Mouse (Mus musculus): ENCODE data around the gene Nol4l.

Gene Nol4l

GRCm38 (mm10) chr2:153444254-153445136, 85.3 kb downstream of the Nol4l start:
- DNase-seq (ENCODE audit: low spot score in 2 of 2): peak; percentile 28 to 29

- DNase-seq (ENCODE audit: low spot score in 2 of 2): no peak
Measured at GRCm38 (mm10) chr2:153443434-153444240, 86.1 kb downstream of the Nol4l start.

DNA sequence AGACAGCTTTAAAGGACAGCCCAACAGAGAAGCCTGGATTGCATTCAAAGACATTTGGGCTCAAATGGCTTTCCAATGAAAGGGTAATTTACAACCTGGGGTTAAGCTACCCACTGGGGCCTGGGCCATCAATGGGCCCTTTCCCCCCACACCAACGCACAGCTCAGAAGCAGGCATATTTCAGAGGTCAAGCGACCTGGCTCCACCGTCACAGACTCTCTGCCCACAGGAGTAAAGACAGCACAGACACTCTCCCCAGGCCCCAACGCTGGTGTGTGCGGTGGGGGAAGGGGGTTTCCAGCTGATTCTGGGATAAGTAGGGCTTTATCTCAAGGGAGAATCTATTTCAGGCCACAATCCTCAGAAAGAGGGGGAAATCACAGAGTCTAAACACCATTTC, 87.1 kb downstream of the Nol4l start:
- no peak for DNase-seq (ENCODE audit: low spot score in 2 of 2)

GRCm38 (mm10) chr2:153441228-153441627, 88.5 kb downstream of the Nol4l start:
- DNase-seq (ENCODE audit: low spot score in 2 of 2): no peak

DNA sequence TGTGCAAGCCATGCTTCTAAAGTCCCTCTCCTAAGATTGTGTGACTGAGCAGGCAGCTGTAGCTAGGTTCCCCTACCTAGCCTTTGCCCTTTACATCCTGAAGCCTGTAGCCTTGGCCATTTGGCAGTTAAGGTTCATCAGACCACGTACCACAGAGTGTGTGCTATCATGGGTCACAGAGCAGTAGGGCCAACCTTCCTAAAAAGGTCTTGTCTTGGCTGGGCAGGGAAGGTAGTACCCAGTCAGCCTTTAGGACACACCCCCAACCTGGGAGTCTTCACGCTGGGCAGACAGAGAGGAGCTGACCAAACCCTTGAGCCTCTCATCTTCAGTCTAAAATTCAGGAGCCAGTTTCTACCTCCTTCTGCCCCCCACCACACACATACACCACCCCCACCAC, 89.0 kb downstream of the Nol4l start:
- no peak for DNase-seq (ENCODE audit: low spot score in 2 of 2)

DNA sequence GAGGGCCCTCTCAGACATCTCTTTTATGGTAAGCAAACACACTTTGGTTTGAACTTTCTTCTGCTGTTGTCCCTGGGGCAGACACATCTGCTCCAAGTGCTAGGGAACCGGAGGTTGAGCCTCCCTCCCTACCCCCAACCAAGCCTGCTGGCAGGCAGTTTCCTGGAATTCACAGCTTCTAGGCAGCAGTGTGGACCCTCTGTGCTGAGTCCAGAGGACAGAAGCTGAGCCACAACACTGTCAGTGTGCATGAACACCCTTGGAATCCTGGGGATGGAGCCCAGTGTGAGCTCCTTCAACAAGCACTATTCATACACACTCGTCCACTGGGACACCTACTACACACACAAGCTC, 92.5 kb downstream of the Nol4l start:
- DNase-seq (ENCODE audit: low spot score in 2 of 2): no peak

DNA sequence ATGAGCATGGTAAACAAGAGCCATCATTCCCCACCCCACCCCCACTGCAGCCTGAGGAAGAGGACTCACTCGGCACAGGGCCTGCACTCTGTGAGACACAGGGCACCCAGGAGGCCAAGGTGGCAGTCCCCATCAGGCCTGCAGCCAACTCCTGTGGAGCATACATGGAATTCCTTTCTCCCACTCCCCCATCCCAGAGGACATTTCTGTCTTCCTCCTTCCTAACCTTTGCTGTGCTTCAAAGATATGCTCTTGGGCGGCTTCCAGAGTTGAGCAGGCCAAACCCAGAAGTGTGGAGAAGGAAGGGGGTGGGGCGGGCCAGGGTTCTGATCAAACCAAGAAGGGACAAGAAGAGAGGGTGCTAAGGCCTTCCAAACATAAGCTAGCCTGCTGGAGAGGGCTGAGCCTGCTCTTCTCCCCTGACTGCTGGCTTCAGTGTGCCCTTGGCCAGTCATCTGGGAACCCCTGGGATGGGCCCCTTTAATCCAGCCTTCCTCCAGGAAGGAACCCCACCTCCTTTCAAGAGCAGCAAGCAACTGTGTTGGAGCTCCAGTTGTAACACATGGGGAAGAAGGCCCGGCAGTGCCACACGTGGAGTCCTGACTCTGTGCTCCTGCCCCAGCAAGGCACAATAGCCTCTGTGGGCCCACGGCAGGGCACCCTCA, 93.0 kb downstream of the Nol4l start:
- no peak for DNase-seq (ENCODE audit: low spot score in 2 of 2)

DNA sequence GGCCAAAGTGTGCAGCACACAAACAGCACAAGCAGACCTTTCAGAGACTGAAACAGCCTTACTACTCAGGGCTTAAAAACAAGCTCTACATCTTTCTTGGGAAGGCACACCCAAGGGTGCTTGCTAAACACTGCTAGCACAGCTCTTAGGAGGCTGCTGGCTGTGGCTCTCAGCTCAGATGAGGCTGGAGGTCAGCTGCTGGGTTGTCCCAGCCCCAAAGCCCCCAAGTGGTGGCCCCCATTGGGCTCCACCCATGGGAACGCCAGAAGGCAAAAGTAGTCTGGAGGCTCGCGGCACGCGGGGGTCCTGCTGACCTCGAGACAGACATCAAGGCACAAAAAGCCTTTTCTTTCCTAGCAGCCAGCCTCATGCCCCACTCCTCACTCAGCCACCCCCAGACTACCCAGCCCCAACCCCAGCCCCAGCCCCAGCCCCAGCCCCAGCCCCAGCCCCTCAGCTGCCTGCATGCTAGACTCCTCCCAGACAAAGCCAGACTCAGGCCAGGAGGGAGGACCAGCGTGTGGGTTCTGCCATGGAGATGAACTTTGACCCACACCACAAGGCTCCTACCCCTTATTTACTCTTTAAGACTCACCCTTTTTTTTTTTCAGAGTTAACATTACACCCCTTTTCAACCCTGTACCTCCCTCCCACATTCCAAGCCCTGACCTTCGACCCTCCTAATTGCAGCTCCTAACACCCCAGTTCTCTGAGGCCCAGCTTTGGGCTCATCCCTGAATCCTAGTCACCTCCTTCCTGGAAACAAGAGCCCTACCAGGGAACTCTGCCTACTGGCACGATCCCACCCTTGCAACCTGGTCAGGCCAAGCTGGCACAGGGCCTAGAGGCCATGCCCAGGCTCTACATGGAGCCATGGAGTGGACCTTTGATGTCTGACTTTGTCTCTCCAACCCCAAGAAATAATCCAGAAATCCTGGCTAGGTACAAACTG, 94.6 kb downstream of the Nol4l start:
- DNase-seq (ENCODE audit: low spot score in 2 of 2): no peak

DNA sequence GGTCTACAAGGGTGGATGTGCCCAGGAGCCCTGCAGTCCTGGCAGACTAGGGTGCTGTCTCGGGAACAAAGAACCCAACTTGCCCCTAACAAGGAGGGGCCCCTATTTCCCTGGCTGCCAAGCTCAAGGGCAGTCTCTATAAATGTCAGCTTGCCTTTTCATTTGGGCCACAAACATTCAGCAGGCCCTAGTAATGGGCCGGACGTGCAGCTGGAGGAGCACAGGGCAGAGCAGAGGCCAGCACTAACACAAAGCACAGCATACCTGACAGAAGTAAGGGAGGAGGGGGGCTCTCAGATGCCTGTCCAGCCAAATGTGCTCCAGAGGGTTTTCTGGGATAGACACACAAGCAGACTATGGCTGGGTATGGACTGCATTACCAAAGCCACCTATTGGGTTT, 95.9 kb downstream of the Nol4l start:
- no peak for DNase-seq (ENCODE audit: low spot score in 2 of 2)

DNA sequence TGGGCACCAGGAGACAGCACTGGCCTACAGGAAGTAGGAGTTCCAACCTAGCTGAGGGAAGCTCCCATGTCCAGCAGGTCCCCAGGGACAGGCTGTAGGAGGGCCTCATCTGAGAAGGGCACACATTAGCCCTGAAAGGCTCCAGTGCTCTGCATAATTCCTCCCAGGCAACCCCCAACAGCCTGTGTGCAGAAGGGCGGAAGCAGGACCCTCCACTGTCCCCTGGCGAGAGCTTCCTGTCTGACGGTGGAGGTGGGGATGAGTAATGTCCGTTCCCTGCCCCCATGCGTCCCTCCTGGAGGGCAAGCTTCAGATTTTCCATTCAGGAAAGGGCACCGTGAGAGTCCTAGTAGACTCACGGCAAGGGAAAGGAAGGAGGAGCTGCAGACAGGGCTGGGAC, 97.3 kb downstream of the Nol4l start:
- DNase-seq (ENCODE audit: low spot score in 2 of 2): no peak

DNA sequence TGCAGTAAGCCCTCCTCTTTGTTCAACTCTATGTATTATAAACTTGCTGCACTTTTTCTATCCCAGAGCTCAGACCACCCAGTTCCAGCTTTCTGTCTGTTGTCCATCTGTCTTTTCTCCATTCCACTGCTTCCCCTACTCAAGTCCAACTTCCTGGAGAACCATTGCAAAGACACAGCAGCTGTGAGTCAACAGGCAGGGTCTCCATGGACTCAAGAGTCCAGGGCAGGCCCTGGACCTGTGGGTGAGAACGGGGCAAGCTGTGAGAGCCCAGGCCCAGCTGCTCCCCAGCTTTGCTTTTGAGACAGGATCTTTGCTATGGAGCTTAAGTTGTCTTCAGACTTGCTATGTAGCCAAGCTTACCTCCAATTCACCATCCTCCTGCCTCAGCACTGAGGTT, 99.2 kb downstream of the Nol4l start:
- no peak for DNase-seq (ENCODE audit: low spot score in 2 of 2)

- no peak for DNase-seq (ENCODE audit: low spot score in 2 of 2)
Measured at GRCm38 (mm10) chr2:153428485-153428884, 101.3 kb downstream of the Nol4l start.

- no peak for DNase-seq (ENCODE audit: low spot score in 2 of 2)
Measured at GRCm38 (mm10) chr2:153426931-153427330, 102.8 kb downstream of the Nol4l start.

- no peak for DNase-seq (ENCODE audit: low spot score in 2 of 2)
Measured at GRCm38 (mm10) chr2:153425998-153426670, 103.6 kb downstream of the Nol4l start.

DNA sequence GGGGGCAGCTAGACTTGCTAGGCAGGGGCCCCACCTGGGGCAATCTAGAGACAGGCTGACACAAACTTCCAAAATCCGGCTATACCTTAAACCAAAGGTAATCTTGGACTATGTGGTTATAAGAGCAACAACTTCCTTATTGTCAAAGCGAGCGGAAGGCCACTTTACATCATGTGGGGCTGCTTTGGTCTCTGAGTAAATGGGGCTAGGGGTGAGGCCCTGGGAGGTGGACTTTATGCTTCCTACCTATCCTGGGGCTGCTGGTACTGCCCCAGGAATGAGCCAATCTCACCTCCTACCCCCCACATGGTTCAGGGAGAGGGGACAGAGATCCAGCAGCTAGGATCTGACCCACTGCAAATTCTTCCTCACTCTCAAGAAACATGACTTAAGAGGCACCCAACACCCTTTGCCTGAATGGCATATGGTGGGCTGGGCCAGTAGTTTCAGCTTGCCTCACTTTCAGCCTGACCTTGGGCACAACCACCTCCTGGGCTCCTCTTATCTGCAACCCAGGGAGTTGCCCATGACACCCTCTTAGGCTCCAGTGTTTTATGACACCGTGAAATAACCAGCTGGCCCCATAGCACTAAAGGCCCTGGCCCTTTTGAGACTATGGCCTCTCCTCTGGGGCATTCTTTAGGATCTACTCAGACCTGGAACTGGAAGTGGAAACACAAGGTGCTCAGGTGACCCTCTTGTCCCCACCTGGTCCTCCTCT, 104.5 kb downstream of the Nol4l start:
- DNase-seq (ENCODE audit: low spot score in 2 of 2): no peak

GRCm38 (mm10) chr2:153424557-153424956, 105.2 kb downstream of the Nol4l start:
- DNase-seq (ENCODE audit: low spot score in 2 of 2): no peak

GRCm38 (mm10) chr2:153423113-153423512, 106.7 kb downstream of the Nol4l start:
- no peak for DNase-seq (ENCODE audit: low spot score in 2 of 2)

DNA sequence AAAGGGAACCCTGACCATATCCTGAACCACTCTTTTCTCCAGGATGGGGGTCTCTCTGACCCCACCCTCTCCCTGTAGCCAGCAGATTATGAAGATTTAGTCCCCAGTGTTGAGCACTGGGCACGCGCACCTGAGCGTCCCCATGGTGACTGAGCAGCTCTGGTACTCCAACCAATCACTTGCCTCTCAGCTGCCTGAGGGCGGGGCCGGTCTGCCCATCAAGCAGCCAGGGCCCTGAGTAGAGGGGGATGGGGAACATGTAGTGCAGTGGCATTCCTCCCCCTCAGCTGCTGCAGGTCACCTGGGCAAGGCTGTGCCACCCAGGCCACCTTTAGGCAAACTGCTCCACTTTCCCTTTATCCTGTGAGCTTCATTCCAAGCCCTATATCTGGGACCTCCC, 107.7 kb downstream of the Nol4l start:
- DNase-seq (ENCODE audit: low spot score in 2 of 2): no peak

GRCm38 (mm10) chr2:153421233-153421632, 108.5 kb downstream of the Nol4l start:
- DNase-seq (ENCODE audit: low spot score in 2 of 2): no peak

DNA sequence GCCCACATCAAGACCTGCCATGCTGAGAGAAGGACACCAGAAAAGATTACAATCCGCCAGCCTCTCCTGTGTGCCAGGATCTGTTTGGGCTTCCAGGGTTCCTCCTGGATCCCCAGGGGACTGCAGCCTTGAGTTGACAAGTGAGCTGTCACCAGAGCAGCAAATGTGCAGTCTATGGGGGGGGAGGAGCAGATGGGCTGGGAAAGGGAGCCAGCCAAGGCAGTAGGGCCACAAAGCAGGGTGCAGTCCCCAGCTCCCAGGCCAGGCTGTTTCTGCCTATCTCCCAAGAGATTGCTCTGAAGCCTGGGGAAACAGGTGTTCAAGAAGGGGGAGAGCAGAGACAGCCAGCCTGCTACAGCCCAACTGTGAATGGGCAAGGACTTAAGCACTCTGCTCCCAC, 111.4 kb downstream of the Nol4l start:
- no peak for DNase-seq (ENCODE audit: low spot score in 2 of 2)
